Mouse (Mus musculus) lung, embryonic 14.5 days (tissue): ENCODE results near the gene Ano9. TPM values are rescaled to one million over a fixed set of nuclear protein-coding genes. Genes with fewer than 3 reads are reported as not detected.

Source experiments
- ATAC-seq: fragments of 200-750 bp; cut with Nextera tagmentation; 2 replicates; pipeline ENCODE4 v1.8.0; 2017; ENCODE audit warnings: mild to moderate bottlenecking, moderate TSS enrichment, moderate library complexity; ENCODE audit not compliant: insufficient read depth
- DNase-seq: peaks from one replicate; pipeline ENCODE4 v3.0.0-alpha.2; 2015
- H3K27ac ChIP-seq: fragments of 300-500 bp; sonication (generic); 2 replicates; pipeline ENCODE4 v1.5.1; 2014; ENCODE audit warnings: low read depth, mild to moderate bottlenecking, moderate library complexity
- H3K27me3 ChIP-seq: fragments of 300-500 bp; sonication (generic); 2 replicates; pipeline ENCODE4 v1.6.1; 2014; ENCODE audit warnings: low read length, control low read depth; ENCODE audit not compliant: insufficient read depth
- H3K36me3 ChIP-seq: fragments of 300-500 bp; sonication (generic); 2 replicates; pipeline ENCODE4 v1.6.1; 2014; ENCODE audit warnings: control low read depth; ENCODE audit not compliant: insufficient read depth
- H3K4me1 ChIP-seq: fragments of 300-500 bp; sonication (generic); 2 replicates; pipeline ENCODE4 v1.6.1; 2014; ENCODE audit warnings: antibody characterized with exemption, control low read depth; ENCODE audit not compliant: insufficient read depth
- H3K4me2 ChIP-seq: fragments of 300-500 bp; sonication (generic); 2 replicates; pipeline ENCODE4 v1.6.1; 2014; ENCODE audit warnings: mild to moderate bottlenecking
- H3K4me3 ChIP-seq: fragments of 300-500 bp; sonication (generic); 2 replicates; pipeline ENCODE4 v1.5.1; 2014; ENCODE audit warnings: low read depth, low read length
- H3K9ac ChIP-seq: fragments of 300-500 bp; sonication (generic); 2 replicates; pipeline ENCODE4 v1.6.1; 2014
- H3K9me3 ChIP-seq: fragments of 300-500 bp; sonication (generic); 2 replicates; pipeline ENCODE4 v1.6.1; 2016; ENCODE audit warnings: low read depth, low read length, control low read depth
- CTCF ChIP-seq: IDR thresholded peaks from 2 replicates; pipeline ENCODE4 v1.5.1; 2016; ENCODE audit warnings: antibody characterized with exemption, low read depth
- WGBS: fragments of 180-500 bp; shearing (Covaris S2); extraction: QIAGEN DNeasy Blood & Tissue Kit; methylation state at CpG from one replicate; pipeline ENCODE4 v1.1.7; 2014; 5-methylcytosine and 5-hydroxymethylcytosine counted together
- polyA plus RNA-seq: library from polyadenylated mRNA; unstranded; fragments of >200 nt; fragmentation: Nextera tagmentation; extraction: Ambion mirVana; gene quantifications from 2 replicates; pipeline ENCODE4 v1.2.1, GENCODE M21; 2014

Ano9 gene
- polyA plus RNA-seq, 1 experiment from 2014 or later, result 4.2 TPM

DNA sequence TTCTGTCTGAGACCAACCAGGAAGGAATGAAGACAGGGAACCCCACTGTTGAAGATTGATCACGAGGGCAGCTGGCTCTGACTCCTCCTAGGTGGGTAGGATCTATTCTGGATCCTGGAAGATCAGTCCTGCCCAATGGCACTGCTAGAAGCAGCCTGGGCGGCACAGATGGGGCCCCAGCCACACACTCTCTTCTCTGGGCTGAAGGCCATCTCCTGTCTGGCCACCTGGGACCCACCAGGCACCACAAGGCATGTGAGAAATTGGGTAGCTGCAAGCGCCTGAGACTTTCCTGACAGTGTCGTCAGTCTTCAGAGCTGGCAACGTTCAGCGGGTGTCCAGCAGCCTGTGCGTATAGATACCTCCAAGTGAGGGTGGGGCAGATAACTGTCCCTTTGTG lies 55.1 kb downstream of the Ano9 start:
- Histone ChIP-seq H3K4me1 (peaks cover 13% of the 10 kb centered on the region), H3K9ac (no peak overlapping the region), H3K27ac (no peak overlapping the region), H3K27me3 (peaks cover 9% of the 10 kb centered on the region; the same call in 1 of the 2 replicates), H3K4me2 (no peak overlapping the region), H3K36me3 (peaks cover 18% of the 10 kb centered on the region; the same call in 1 of the 2 replicates), H3K9me3 (no peaks in the 10 kb centered on the region), H3K4me3 (no peak overlapping the region)
- 71% methylated on average over 7 of the region's 7 CpGs for WGBS
- TF ChIP-seq CTCF, result no peak
- no peak for DNase-seq
- ATAC-seq, result no peak

DNA sequence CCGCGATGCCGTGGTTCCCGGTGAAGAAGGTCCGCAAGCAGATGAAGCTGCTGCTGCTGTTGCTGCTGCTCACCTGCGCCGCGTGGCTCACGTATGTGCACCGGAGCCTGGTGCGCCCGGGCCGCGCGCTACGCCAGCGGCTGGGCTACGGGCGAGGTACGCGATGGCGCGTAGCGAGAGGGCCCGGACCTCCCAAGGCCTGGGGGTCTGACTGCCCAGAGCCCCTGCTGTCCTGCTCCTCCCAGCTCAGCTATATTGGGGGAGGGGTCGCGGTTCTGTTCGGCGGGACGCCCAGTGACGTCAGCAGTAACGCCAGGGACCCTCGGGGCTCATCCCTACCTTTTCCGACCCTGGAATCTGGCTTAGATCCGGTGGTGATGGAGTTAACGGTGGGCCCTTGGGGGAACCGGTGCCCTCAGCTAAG lies 56.3 kb downstream of the Ano9 start:
- Histone ChIP-seq H3K4me1 (peaks cover 13% of the 10 kb centered on the region), H3K27ac (no peak overlapping the region), H3K36me3 (0 out of 2 replicates have a peak, but pooled peaks cover 15% of the 10 kb centered on the region), H3K4me3 (peak overlapping the region; percentile 70), H3K27me3 (peaks cover 9% of the 10 kb centered on the region; the same call in 1 of the 2 replicates), H3K9ac (peak overlapping the region; percentile 82), H3K9me3 (no peaks in the 10 kb centered on the region), H3K4me2 (peak overlapping the region; percentile 96)
- DNase-seq, result peak; percentile 35
- no peak for TF ChIP-seq CTCF
- under 1% methylated on average over 37 of the region's 37 CpGs for WGBS
- peak; percentile 61 for ATAC-seq

DNA sequence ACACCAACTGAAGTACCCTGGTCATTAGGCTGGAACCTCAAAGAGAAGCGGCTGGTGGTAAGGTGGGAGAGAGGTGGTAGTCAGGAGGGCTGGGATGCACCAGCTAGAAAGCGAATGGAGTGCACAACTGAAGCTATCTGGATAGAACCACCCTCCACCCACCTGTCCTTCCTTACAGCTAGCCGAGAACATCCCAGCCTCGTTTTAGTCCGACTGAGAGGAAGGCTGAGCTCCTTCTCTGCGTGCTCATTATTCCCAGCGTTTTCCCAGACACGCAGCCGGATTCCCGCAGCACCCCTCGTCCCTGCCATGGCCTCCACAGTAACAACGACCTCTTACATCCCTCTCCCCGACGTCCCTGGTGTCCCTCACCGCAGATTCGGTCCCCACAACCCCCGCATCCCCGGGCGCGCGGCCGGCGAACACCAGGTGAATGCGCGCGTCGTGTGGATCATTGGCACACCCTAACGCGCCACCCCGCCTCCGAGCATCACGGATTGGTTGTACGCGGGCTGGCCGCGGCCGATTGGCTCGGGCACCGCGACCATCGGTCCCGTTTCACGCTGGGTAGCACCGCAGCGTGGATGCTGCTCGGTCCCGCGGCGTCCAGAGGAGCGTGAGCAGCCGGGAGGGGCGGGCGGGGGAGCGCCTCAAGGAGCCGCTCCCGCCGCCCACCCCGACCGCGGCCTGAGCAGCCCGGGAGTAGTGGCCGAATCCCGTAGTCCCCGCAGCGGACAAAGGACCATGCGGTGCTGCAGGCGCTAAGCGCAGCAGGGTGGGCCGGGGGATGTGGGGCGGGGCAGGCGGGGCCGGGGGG lies 57.0 kb downstream of the Ano9 start, which contains the start of gene B4galnt4:
Gene B4galnt4, plus strand, starts transcription at position 679 of the 817 bp plus-strand sequence.
- Histone ChIP-seq H3K27me3 (peaks cover 9% of the 10 kb centered on the region; the same call in 1 of the 2 replicates), H3K4me1 (peaks cover 13% of the 10 kb centered on the region), H3K9me3 (no peaks in the 10 kb centered on the region), H3K36me3 (0 out of 2 replicates have a peak, but pooled peaks cover 15% of the 10 kb centered on the region), H3K27ac (no peak within 1 kb of the TSS), H3K4me2 (peak within 1 kb of the TSS; percentile 96), H3K9ac (peak within 1 kb of the TSS; percentile 82), H3K4me3 (peak within 1 kb of the TSS; percentile 70)
- under 1% methylated on average over 72 of the region's 72 CpGs for WGBS
- peak; percentile 87 for DNase-seq
- no peak for TF ChIP-seq CTCF
- ATAC-seq, result peak; percentile 95

DNA sequence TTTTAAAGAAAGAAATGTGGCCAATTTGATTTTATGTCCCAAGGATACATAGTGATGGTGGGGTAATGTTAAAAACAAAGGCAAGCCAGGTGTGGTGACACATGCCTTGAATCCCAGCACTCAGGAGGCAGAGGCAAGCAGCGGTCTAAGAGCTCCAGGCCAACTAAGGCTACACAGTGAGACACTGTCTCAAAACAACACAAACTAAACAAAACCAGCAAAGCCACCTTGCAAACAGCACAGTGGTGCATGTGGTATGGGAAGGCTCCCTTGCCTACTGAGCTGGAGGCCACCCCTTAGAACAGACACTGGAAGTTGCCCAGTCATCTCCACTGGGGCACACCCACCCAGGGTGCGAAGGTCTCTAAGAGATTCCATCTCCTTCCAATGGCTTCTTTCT lies 57.7 kb downstream of the Ano9 start:
- H3K9ac ChIP-seq, result no peak overlapping the region
- WGBS, result 55% methylated on average over 2 of the region's 2 CpGs

DNA sequence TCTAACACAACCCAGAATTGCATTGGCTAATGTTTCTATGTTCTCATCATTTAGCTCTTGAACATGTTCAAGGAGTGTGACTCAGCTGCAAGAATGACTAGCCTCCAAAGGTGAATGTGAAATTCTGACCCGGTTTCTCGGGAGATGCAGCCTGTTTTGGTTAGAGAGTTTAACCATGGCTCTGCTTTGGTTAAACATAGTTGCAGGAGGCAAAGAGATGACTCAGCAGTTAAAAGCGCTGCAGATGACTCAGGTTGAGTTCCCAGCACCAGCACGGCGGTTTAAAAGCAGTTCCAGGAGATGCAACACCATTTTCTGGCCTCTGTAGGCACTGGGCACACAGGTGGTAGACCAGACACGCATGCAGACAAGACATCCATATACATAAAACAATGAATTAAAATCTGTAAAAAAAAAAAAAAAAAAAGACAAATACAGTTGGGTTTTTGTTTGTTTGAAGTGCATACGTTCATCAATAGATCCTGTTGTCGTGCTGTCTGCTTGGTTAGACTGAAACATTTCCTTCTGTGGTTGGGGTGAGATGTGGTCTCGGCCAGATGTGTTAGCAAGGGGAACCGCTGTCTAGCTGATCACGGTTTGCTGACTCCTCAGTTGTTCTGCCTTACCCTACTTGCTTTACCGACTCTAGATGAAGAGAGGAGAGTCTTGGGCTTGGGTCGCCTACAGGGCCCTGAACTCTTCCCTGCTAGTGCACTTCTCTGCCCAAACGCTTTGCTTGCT lies 58.8 kb downstream of the Ano9 start:
- Histone ChIP-seq H3K4me1 (peaks cover 13% of the 10 kb centered on the region), H3K4me2 (no peak overlapping the region), H3K27ac (no peak overlapping the region), H3K36me3 (no peaks in the 10 kb centered on the region), H3K9ac (no peak overlapping the region), H3K9me3 (no peaks in the 10 kb centered on the region), H3K4me3 (no peak overlapping the region), H3K27me3 (peaks cover 9% of the 10 kb centered on the region; the same call in 1 of the 2 replicates)
- WGBS, result 92% methylated on average over 14 of the region's 14 CpGs
- ATAC-seq (no peak), DNase-seq (no peak)
- TF ChIP-seq CTCF, result no peak

More for the DNA sequence above, 57.7 kb downstream of the Ano9 start:
- Histone ChIP-seq H3K4me2 (peak overlapping the region; percentile 96), H3K9me3 (no peaks in the 10 kb centered on the region), H3K4me3 (peak overlapping the region; percentile 70; the same call in 1 of the 2 replicates), H3K4me1 (peaks cover 13% of the 10 kb centered on the region), H3K27ac (no peak overlapping the region), H3K36me3 (0 out of 2 replicates have a peak, but pooled peaks cover 8% of the 10 kb centered on the region), H3K27me3 (peaks cover 9% of the 10 kb centered on the region; the same call in 1 of the 2 replicates)
- TF ChIP-seq CTCF, result no peak
- ATAC-seq (no peak), DNase-seq (no peak)

DNA sequence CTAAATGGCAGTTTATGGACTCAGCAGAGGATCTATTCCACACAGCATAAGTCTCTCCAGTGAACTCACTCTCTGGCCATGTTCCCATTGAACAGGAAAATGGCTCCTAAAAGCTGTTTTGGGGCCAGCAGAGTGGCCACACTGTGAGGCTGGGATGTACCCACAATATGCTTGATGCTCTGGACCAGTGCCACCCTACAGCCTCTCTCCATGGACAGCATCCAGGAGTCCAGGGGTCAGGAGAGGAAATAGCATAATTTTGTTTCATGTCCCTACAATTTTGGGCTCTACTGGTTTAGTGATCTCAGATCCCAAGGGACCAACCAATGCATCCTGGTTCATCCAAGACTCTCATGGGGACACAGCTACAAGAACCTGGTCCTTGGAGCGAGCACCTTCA lies 60.1 kb downstream of the Ano9 start:
- Histone ChIP-seq H3K27ac (no peak overlapping the region), H3K36me3 (no peaks in the 10 kb centered on the region), H3K27me3 (peaks cover 9% of the 10 kb centered on the region; the same call in 1 of the 2 replicates), H3K4me3 (no peak overlapping the region), H3K4me2 (no peak overlapping the region), H3K4me1 (peaks cover 13% of the 10 kb centered on the region), H3K9me3 (no peaks in the 10 kb centered on the region), H3K9ac (no peak overlapping the region)
- 95% methylated on average over 1 of the region's 1 CpGs for WGBS
- no peak for TF ChIP-seq CTCF
- DNase-seq (no peak), ATAC-seq (no peak)

DNA sequence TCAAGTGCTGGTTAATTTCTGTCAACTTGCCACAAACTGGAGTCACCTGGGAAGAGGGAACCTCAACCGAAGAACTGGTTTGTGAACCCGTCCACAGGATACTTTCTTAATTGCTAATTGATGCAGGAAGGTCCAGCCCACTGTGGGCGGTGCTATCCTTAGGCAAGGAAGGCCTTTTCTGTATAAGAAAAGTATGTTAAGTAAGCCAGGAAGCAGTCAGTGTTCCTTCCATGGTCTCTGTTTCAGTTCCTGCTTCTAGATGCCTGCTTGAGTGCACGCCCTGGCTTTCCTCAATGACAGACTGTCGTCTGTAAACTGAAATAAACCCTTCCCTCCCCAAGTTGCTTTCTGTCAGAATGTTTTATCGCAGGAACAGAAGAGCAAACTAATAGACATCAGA lies 60.6 kb downstream of the Ano9 start:
- peaks cover 12% of the 10 kb centered on the region for H3K4me1 ChIP-seq
- TF ChIP-seq CTCF, result no peak
- H3K36me3 ChIP-seq, result no peaks in the 10 kb centered on the region
- ATAC-seq (no peak), DNase-seq (no peak)
- H3K9me3 ChIP-seq, result no peaks in the 10 kb centered on the region
- H3K27ac ChIP-seq, result no peak overlapping the region
- no peak overlapping the region for H3K4me2 ChIP-seq
- H3K4me3 ChIP-seq, result no peak overlapping the region
- peaks cover 9% of the 10 kb centered on the region; the same call in 1 of the 2 replicates for H3K27me3 ChIP-seq
- WGBS, result 83% methylated on average over 6 of the region's 6 CpGs
- no peak overlapping the region for H3K9ac ChIP-seq
